Mouse (Mus musculus) left cerebral cortex, postnatal 36 days (tissue): ENCODE measurements around the gene Gm7233. TPM values are rescaled to one million over a fixed set of nuclear protein-coding genes. Genes with fewer than 3 reads are reported as not detected.
"Not testable (repeated sequence)": the region's sequence is repeated elsewhere in the genome, so short reads cannot be mapped to it uniquely, and the experiment has no call there.

Experiments
- DNase-seq, 2 experiments: peaks; one replicate each; pipeline ENCODE4 v3.0.0; 2021 to 2022; ENCODE audit warnings: low spot score in 2 of 2, mixed read lengths in 1 of 2
- intact Hi-C: fragments of 180-260 bp; cut with DNase I; formaldehyde crosslinking; loops from one replicate; pipeline ENCODE4 v1.15.1; 2025
- total RNA-seq, 2 experiments: library from RNA; stranded (reverse); gene quantifications; 2 replicates each; pipeline ENCODE4 v1.2.3; 2021

Gene Gm7233
- under 1 TPM; 0.30 to 0.91 TPM for total RNA-seq

- intact Hi-C loops, DNase-seq: not testable (repeated sequence)
Measured at GRCm38 (mm10) chr14:43179567-43179966, at the start of gene Gm7233. Gene Gm7233, plus strand, starts transcription at chr14:43179867.

- DNase-seq, intact Hi-C loops: not testable (repeated sequence)
Measured at GRCm38 (mm10) chr14:43167189-43167588, 12.5 kb upstream of the Gm7233 start.

- intact Hi-C loops, DNase-seq: not testable (repeated sequence)
Measured at GRCm38 (mm10) chr14:43167942-43168341, 11.7 kb upstream of the Gm7233 start.

- DNase-seq, intact Hi-C loops: not testable (repeated sequence)
Measured at GRCm38 (mm10) chr14:43168573-43169170, 11.0 kb upstream of the Gm7233 start.

- intact Hi-C loops, DNase-seq: not testable (repeated sequence)
Measured at GRCm38 (mm10) chr14:43235204-43235603, 55.5 kb downstream of the Gm7233 start, which contains the start of gene Gm8122. Gene Gm8122, minus strand, starts transcription at chr14:43235304.

Other genes starting within 250 kb of the Gm7233 start
- not detected for gene Gm8082, start 186.2 kb upstream of the Gm7233 start, total RNA-seq
- gene Gm10376, start 164.2 kb upstream of the Gm7233 start, total RNA-seq, result not detected
- gene Gm8094, start 103.2 kb upstream of the Gm7233 start, total RNA-seq, result not detected
- gene Gm8104, start 79.3 kb upstream of the Gm7233 start, total RNA-seq, result under 1 TPM; 0.68 to 0.69 TPM
- not detected for gene Gm8122, start 55.4 kb downstream of the Gm7233 start, total RNA-seq
- gene Gm8126, start 78.8 kb downstream of the Gm7233 start, total RNA-seq, result under 1 TPM; 0.36 to 0.84 TPM
- not detected for gene Gm9732, start 95.2 kb downstream of the Gm7233 start, total RNA-seq
- gene Gm8127, start 114.0 kb downstream of the Gm7233 start, total RNA-seq, result not detected
- not detected for gene 1700001F09Rik, start 167.9 kb downstream of the Gm7233 start, total RNA-seq
- not detected for gene Gm8138, start 236.5 kb downstream of the Gm7233 start, total RNA-seq